Mouse (Mus musculus) left cerebral cortex, adult 9 months (tissue): ENCODE measurements around the gene Pnpo.

Experiments used
- DNase-seq, 2 experiments: peaks; one replicate each; pipeline ENCODE4 v3.0.0; 2022; ENCODE audit warnings: low spot score in 2 of 2

The Pnpo gene

GRCm38 (mm10) chr11:96906431-96907161 is 37.2 kb downstream of the Pnpo start:
- no peak for DNase-seq

DNA sequence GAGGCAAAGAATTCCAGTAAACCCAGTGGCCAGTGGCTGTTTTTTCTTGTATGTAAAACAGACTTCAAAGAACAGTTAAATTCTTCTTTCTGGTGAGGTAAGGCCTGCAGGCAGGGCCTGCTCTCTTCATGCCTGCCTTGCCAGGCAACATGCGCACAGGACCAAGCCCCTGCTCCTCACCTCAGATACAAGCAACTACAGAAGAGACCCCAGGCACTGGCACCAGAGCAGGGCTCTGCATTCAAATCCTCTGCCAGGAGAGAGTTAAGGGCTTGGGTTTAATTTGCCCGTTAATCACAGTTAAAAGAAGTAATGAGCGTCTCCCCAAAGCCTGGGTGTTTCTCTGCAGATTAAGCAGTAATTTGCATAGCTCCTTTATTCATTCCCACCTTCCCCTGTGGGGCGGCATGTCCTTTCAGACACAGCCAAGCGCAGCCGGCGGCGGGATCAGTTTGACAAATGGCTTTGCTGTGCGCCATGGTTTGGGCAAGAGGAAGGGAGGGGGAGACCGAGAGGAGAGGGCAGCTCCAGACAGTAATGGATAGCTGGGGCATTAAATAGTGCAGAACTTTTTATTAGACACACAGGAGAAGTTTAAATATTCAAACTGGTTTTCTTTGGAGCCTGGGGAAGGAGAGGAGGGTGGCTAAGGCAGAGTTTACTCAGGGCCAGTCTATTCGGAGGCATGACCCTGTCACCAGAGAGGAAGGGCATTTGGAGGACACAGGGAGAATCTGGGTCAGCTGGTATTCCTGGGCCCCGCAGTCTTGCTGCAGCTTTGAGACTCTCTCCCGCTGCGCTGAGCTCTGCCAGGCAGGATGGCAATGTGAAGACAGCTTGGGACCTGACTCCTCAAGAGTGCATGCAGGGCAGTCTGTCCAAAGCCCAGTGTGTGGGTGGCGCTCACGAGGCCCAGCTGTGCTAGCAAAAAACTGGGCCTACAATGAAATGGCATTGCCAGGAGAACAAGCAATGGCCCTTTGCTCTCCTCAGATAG is 40.8 kb downstream of the Pnpo start:
- DNase-seq, result no peak

- DNase-seq, result no peak
These were observed 42.5 kb downstream of the Pnpo start for GRCm38 (mm10) chr11:96901332-96901731.

GRCm38 (mm10) chr11:96899449-96900306 is 44.1 kb downstream of the Pnpo start:
- DNase-seq, result no peak

- no peak for DNase-seq
These were observed 47.9 kb downstream of the Pnpo start for GRCm38 (mm10) chr11:96895886-96896285.

GRCm38 (mm10) chr11:96893203-96893842 is 50.5 kb downstream of the Pnpo start:
- no peak for DNase-seq

DNA sequence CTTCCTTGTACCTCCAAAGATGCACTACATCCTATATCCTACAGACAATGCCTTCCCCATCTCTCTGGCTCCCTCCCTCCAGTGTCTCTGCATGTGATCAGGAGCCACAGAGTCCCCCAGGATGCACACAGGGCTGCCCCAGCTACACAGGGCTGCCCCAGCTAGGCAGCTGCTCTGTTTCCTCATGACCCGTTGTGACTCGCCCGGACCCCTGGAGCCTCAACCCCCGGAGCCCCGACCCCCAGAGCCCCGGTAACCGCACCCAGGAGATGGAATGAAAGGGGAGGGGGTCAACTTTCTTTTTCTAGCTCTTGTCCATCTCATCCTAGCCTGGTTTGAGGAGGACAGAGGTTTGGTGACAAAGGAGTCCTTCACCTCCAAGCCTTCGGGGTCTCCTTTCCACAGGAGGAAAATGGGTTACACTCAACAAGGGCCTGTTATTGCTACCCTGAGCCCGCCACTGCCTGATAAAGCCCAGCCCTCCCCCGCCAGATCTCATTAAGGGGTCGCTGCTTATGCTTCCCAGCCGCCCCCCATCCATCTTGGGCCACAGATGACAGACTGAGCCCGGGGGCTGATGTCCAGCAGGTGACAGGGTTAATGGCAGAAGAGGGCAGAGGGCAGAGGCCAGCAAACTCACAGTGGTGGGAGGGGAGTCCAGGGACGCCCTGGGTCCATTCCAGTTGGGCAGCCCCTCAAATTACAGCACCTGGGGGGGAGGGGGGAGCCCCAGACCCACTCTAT is 51.8 kb downstream of the Pnpo start:
- DNase-seq, result no peak
